Mouse (Mus musculus) heart, postnatal 0 days (tissue): ENCODE data around the gene Ap1s3. TPM values are rescaled to one million over a fixed set of nuclear protein-coding genes. Genes with fewer than 3 reads are reported as not detected.

Experiments
- ATAC-seq: fragments of 200-750 bp; cut with Nextera tagmentation; 2 replicates; pipeline ENCODE4 v1.8.0; 2017; ENCODE audit warnings: low read depth, moderate number of reproducible peaks, moderate library complexity; ENCODE audit not compliant: insufficient read depth
- DNase-seq: peaks from one replicate; pipeline ENCODE4 v3.0.0-alpha.2; 2016; ENCODE audit warnings: low spot score
- H3K27ac ChIP-seq: fragments of 300-500 bp; sonication (generic); 2 replicates; pipeline ENCODE4 v1.5.1; 2014; ENCODE audit warnings: low read depth, mild to moderate bottlenecking
- H3K27me3 ChIP-seq: fragments of 300-500 bp; sonication (generic); 2 replicates; pipeline ENCODE4 v1.6.1; 2014; ENCODE audit warnings: low read length, mixed read lengths; ENCODE audit not compliant: control insufficient read depth, insufficient read depth
- H3K36me3 ChIP-seq: fragments of 300-500 bp; sonication (generic); replicated peaks from 2 replicates; pipeline ENCODE4 v1.6.1; 2014; ENCODE audit warnings: low read length, mixed read lengths; ENCODE audit not compliant: control insufficient read depth, insufficient read depth
- H3K4me1 ChIP-seq: fragments of 300-500 bp; sonication (generic); 2 replicates; pipeline ENCODE4 v1.6.1; 2014; ENCODE audit warnings: antibody characterized with exemption; ENCODE audit not compliant: control insufficient read depth, insufficient read depth
- H3K4me2 ChIP-seq: fragments of 300-500 bp; sonication (generic); 2 replicates; pipeline ENCODE4 v1.6.1; 2014; ENCODE audit warnings: low read depth, mild to moderate bottlenecking, low read length, moderate library complexity
- H3K4me3 ChIP-seq: fragments of 300-500 bp; sonication (generic); 2 replicates; pipeline ENCODE4 v1.5.1; 2014; ENCODE audit warnings: low read depth, low read length
- H3K9ac ChIP-seq: fragments of 300-500 bp; sonication (generic); replicated peaks from 2 replicates; pipeline ENCODE4 v1.6.1; 2014; ENCODE audit warnings: low read depth, low read length, mixed read lengths
- H3K9me3 ChIP-seq: fragments of 300-500 bp; sonication (generic); replicated peaks from 2 replicates; pipeline ENCODE4 v1.6.1; 2016; ENCODE audit warnings: low read length; ENCODE audit not compliant: control insufficient read depth
- CTCF ChIP-seq: IDR thresholded peaks from 2 replicates; pipeline ENCODE4 v1.5.1; 2016; ENCODE audit warnings: antibody characterized with exemption, control low read depth, low read depth
- EP300 ChIP-seq: IDR thresholded peaks from 2 replicates; pipeline ENCODE4 v1.6.1; 2016; ENCODE audit warnings: antibody characterized with exemption, low read depth
- WGBS: fragments of 180-500 bp; shearing (Covaris S2); extraction: QIAGEN DNeasy Blood & Tissue Kit; methylation state at CpG from one replicate; pipeline ENCODE4 v1.1.7; 2014; 5-methylcytosine and 5-hydroxymethylcytosine counted together
- polyA plus RNA-seq: library from polyadenylated mRNA; unstranded; fragments of >200 nt; fragmentation: Nextera tagmentation; extraction: Ambion mirVana; gene quantifications from 2 replicates; pipeline ENCODE4 v1.2.1, GENCODE M21; 2015
- total RNA-seq: library from RNA; depleted of rRNA; stranded (reverse); fragments of >200 nt; gene quantifications from 2 replicates; pipeline ENCODE4 v1.2.3, GENCODE M21; 2014; ENCODE audit warnings: low replicate concordance

Ap1s3 gene
- total and polyA plus RNA-seq, 2 experiments from 2014 or later, result 0.94 TPM; not detected in 1

- ATAC-seq (no peak), DNase-seq (no peak)
- Histone ChIP-seq H3K27ac (no peak overlapping the region), H3K9me3 (no peaks in the 10 kb centered on the region), H3K4me1 (no peaks in the 10 kb centered on the region; the same call in 1 of the 2 replicates), H3K4me2 (no peak overlapping the region), H3K27me3 (no peaks in the 10 kb centered on the region), H3K9ac (no peak overlapping the region), H3K4me3 (no peak overlapping the region), H3K36me3 (no peaks in the 10 kb centered on the region)
- no peak for TF ChIP-seq CTCF
- WGBS, result 63% methylated on average over 6 of the region's 6 CpGs
These were observed 28.2 kb downstream of the Ap1s3 start for GRCm38 (mm10) chr1:79643411-79644110.

- ATAC-seq (no peak), DNase-seq (no peak)
- no peak overlapping the region for H3K27ac ChIP-seq
- TF ChIP-seq CTCF (no peak), EP300 (no peak)
- H3K4me3 ChIP-seq, result no peak overlapping the region
- no peaks in the 10 kb centered on the region for H3K27me3 ChIP-seq
- H3K9me3 ChIP-seq, result no peaks in the 10 kb centered on the region
- no peak overlapping the region for H3K4me2 ChIP-seq
- H3K4me1 ChIP-seq, result no peaks in the 10 kb centered on the region; the same call in 1 of the 2 replicates
- no peak overlapping the region for H3K9ac ChIP-seq
- H3K36me3 ChIP-seq, result no peaks in the 10 kb centered on the region
- WGBS, result 91% methylated on average over 3 of the region's 3 CpGs
These were observed 29.1 kb downstream of the Ap1s3 start for GRCm38 (mm10) chr1:79642680-79643079.

- Histone ChIP-seq H3K36me3 (no peaks in the 10 kb centered on the region), H3K27me3 (no peaks in the 10 kb centered on the region), H3K4me2 (no peak overlapping the region), H3K4me1 (no peaks in the 10 kb centered on the region; the same call in 1 of the 2 replicates), H3K9ac (no peak overlapping the region), H3K4me3 (no peak overlapping the region), H3K27ac (no peak overlapping the region), H3K9me3 (no peaks in the 10 kb centered on the region)
- no peak for TF ChIP-seq EP300
- no peak for TF ChIP-seq CTCF
- ATAC-seq, result no peak
- DNase-seq, result no peak
- 29% methylated on average over 6 of the region's 6 CpGs for WGBS
These were observed 30.4 kb downstream of the Ap1s3 start for GRCm38 (mm10) chr1:79641355-79641754.

GRCm38 (mm10) chr1:79640151-79640550 is 31.6 kb downstream of the Ap1s3 start:
- Histone ChIP-seq H3K4me3 (no peak overlapping the region), H3K9me3 (no peaks in the 10 kb centered on the region), H3K36me3 (no peaks in the 10 kb centered on the region), H3K27ac (no peak overlapping the region), H3K4me2 (no peak overlapping the region), H3K27me3 (no peaks in the 10 kb centered on the region), H3K9ac (no peak overlapping the region), H3K4me1 (no peaks in the 10 kb centered on the region; the same call in 1 of the 2 replicates)
- peak; percentile 41 for DNase-seq
- no peak for TF ChIP-seq EP300
- TF ChIP-seq CTCF, result peak; percentile 81
- no peak for ATAC-seq
- 61% methylated on average over 7 of the region's 7 CpGs for WGBS

- Histone ChIP-seq H3K9ac (no peak overlapping the region), H3K4me3 (no peak overlapping the region), H3K4me1 (no peaks in the 10 kb centered on the region; the same call in 1 of the 2 replicates), H3K27ac (no peak overlapping the region), H3K36me3 (no peaks in the 10 kb centered on the region), H3K9me3 (no peaks in the 10 kb centered on the region), H3K4me2 (no peak overlapping the region), H3K27me3 (no peaks in the 10 kb centered on the region)
- 70% methylated on average over 5 of the region's 5 CpGs for WGBS
- ATAC-seq, result no peak
- TF ChIP-seq CTCF, result no peak
- TF ChIP-seq EP300, result no peak
- DNase-seq, result no peak
These were observed 32.1 kb downstream of the Ap1s3 start for GRCm38 (mm10) chr1:79639683-79640082.

GRCm38 (mm10) chr1:79639107-79639506 is 32.7 kb downstream of the Ap1s3 start:
- TF ChIP-seq EP300, result no peak
- no peak for TF ChIP-seq CTCF

More at GRCm38 (mm10) chr1:79639107-79639506, 32.7 kb downstream of the Ap1s3 start:
- Histone ChIP-seq H3K4me3 (no peak overlapping the region), H3K9me3 (no peaks in the 10 kb centered on the region), H3K27ac (no peak overlapping the region), H3K27me3 (no peaks in the 10 kb centered on the region), H3K4me2 (no peak overlapping the region), H3K9ac (no peak overlapping the region), H3K4me1 (no peaks in the 10 kb centered on the region; the same call in 1 of the 2 replicates), H3K36me3 (no peaks in the 10 kb centered on the region)
- no peak for DNase-seq
- ATAC-seq, result no peak
- WGBS, result 79% methylated on average over 6 of the region's 6 CpGs
